Mouse (Mus musculus): Measurements from ENCODE around the gene Dennd1a.
A peak's percentile ranks its signal among the peaks of the same experiment; 100 is the strongest.

Dennd1a gene

GRCm38 (mm10) chr2:37801687-37802086 is 485.5 kb downstream of the Dennd1a start:
- no peak overlapping the region for H3K4me3 ChIP-seq (replicated peaks; ENCODE audit: low read length)
- TF ChIP-seq NANOG (IDR thresholded peaks at IDR 0.05; ENCODE audit: borderline replicate concordance, low read length) (no peak), POU5F1 (IDR thresholded peaks at IDR 0.05; ENCODE audit: borderline replicate concordance, low read length) (no peak), CTCF (conservative IDR thresholded peaks at IDR 0.05; ENCODE audit: low read length) (no peak)

GRCm38 (mm10) chr2:37799137-37799536 is 488.1 kb downstream of the Dennd1a start:
- no peak overlapping the region for H3K4me3 ChIP-seq (replicated peaks; ENCODE audit: low read length)
- TF ChIP-seq POU5F1 (IDR thresholded peaks at IDR 0.05; ENCODE audit: borderline replicate concordance, low read length) (no peak), CTCF (conservative IDR thresholded peaks at IDR 0.05; ENCODE audit: low read length) (no peak), NANOG (IDR thresholded peaks at IDR 0.05; ENCODE audit: borderline replicate concordance, low read length) (no peak)
- H3K27me3 ChIP-seq (ENCODE audit: insufficient read depth, low read length), result peaks cover 67% of the 10 kb centered on the region
- H3K9me3 ChIP-seq (ENCODE audit: low read length), result no peaks in the 10 kb centered on the region
- H3K36me3 ChIP-seq (ENCODE audit: insufficient read depth, low read length), result no peaks in the 10 kb centered on the region
- H3K4me1 ChIP-seq (replicated peaks; ENCODE audit: low read depth, low read length), result peaks cover 39% of the 10 kb centered on the region

More at GRCm38 (mm10) chr2:37801687-37802086, 485.5 kb downstream of the Dennd1a start:
- peaks cover 47% of the 10 kb centered on the region for H3K27me3 ChIP-seq (ENCODE audit: insufficient read depth, low read length)
- no peaks in the 10 kb centered on the region for H3K36me3 ChIP-seq (ENCODE audit: insufficient read depth, low read length)
- H3K4me1 ChIP-seq (replicated peaks; ENCODE audit: low read depth, low read length), result peaks cover 15% of the 10 kb centered on the region
- H3K9me3 ChIP-seq (ENCODE audit: low read length), result no peaks in the 10 kb centered on the region

- no peaks in the 10 kb centered on the region for H3K9me3 ChIP-seq (ENCODE audit: low read length)
- TF ChIP-seq NANOG (IDR thresholded peaks at IDR 0.05; ENCODE audit: borderline replicate concordance, low read length) (no peak), POU5F1 (IDR thresholded peaks at IDR 0.05; ENCODE audit: borderline replicate concordance, low read length) (no peak), CTCF (conservative IDR thresholded peaks at IDR 0.05; ENCODE audit: low read length) (no peak)
- peaks cover 88% of the 10 kb centered on the region for H3K27me3 ChIP-seq (ENCODE audit: insufficient read depth, low read length)
- no peak overlapping the region for H3K4me3 ChIP-seq (replicated peaks; ENCODE audit: low read length)
- H3K36me3 ChIP-seq (ENCODE audit: insufficient read depth, low read length), result no peaks in the 10 kb centered on the region
- H3K4me1 ChIP-seq (replicated peaks; ENCODE audit: low read depth, low read length), result peaks cover 40% of the 10 kb centered on the region
Observed at GRCm38 (mm10) chr2:37797046-37797445, 490.1 kb downstream of the Dennd1a start.

- no peaks in the 10 kb centered on the region for H3K9me3 ChIP-seq (ENCODE audit: low read length)
- peaks cover 44% of the 10 kb centered on the region for H3K4me1 ChIP-seq (replicated peaks; ENCODE audit: low read depth, low read length)
- H3K4me3 ChIP-seq (replicated peaks; ENCODE audit: low read length), result no peak overlapping the region
- peaks cover 93% of the 10 kb centered on the region for H3K27me3 ChIP-seq (ENCODE audit: insufficient read depth, low read length)
- H3K36me3 ChIP-seq (ENCODE audit: insufficient read depth, low read length), result no peaks in the 10 kb centered on the region
- TF ChIP-seq CTCF (conservative IDR thresholded peaks at IDR 0.05; ENCODE audit: low read length) (no peak), NANOG (IDR thresholded peaks at IDR 0.05; ENCODE audit: borderline replicate concordance, low read length) (no peak), POU5F1 (IDR thresholded peaks at IDR 0.05; ENCODE audit: borderline replicate concordance, low read length) (no peak)
Observed at GRCm38 (mm10) chr2:37796021-37796420, 491.2 kb downstream of the Dennd1a start.

GRCm38 (mm10) chr2:37791340-37791739 is 495.9 kb downstream of the Dennd1a start:
- TF ChIP-seq NANOG (IDR thresholded peaks at IDR 0.05; ENCODE audit: borderline replicate concordance, low read length), result no peak
- no peak for TF ChIP-seq POU5F1 (IDR thresholded peaks at IDR 0.05; ENCODE audit: borderline replicate concordance, low read length)
- TF ChIP-seq CTCF (conservative IDR thresholded peaks at IDR 0.05; ENCODE audit: low read length), result no peak
- H3K4me3 ChIP-seq (replicated peaks; ENCODE audit: low read length), result peak overlapping the region; percentile 63

GRCm38 (mm10) chr2:37790738-37791137 is 496.5 kb downstream of the Dennd1a start:
- Histone ChIP-seq H3K4me1 (replicated peaks; ENCODE audit: low read depth, low read length) (peaks cover 50% of the 10 kb centered on the region), H3K9me3 (ENCODE audit: low read length) (no peaks in the 10 kb centered on the region), H3K36me3 (ENCODE audit: insufficient read depth, low read length) (no peaks in the 10 kb centered on the region), H3K27me3 (ENCODE audit: insufficient read depth, low read length) (peaks cover 100% of the 10 kb centered on the region), H3K4me3 (replicated peaks; ENCODE audit: low read length) (peak overlapping the region; percentile 63)
- TF ChIP-seq CTCF (conservative IDR thresholded peaks at IDR 0.05; ENCODE audit: low read length) (no peak), POU5F1 (IDR thresholded peaks at IDR 0.05; ENCODE audit: borderline replicate concordance, low read length) (no peak), NANOG (IDR thresholded peaks at IDR 0.05; ENCODE audit: borderline replicate concordance, low read length) (no peak)

More at GRCm38 (mm10) chr2:37791340-37791739, 495.9 kb downstream of the Dennd1a start:
- Histone ChIP-seq H3K27me3 (ENCODE audit: insufficient read depth, low read length) (peaks cover 100% of the 10 kb centered on the region), H3K9me3 (ENCODE audit: low read length) (no peaks in the 10 kb centered on the region), H3K4me1 (replicated peaks; ENCODE audit: low read depth, low read length) (peaks cover 50% of the 10 kb centered on the region), H3K36me3 (ENCODE audit: insufficient read depth, low read length) (no peaks in the 10 kb centered on the region)

GRCm38 (mm10) chr2:37789995-37790394 is 497.2 kb downstream of the Dennd1a start:
- TF ChIP-seq NANOG (IDR thresholded peaks at IDR 0.05; ENCODE audit: borderline replicate concordance, low read length) (no peak), CTCF (conservative IDR thresholded peaks at IDR 0.05; ENCODE audit: low read length) (no peak), POU5F1 (IDR thresholded peaks at IDR 0.05; ENCODE audit: borderline replicate concordance, low read length) (no peak)
- peaks cover 43% of the 10 kb centered on the region for H3K4me1 ChIP-seq (replicated peaks; ENCODE audit: low read depth, low read length)
- H3K9me3 ChIP-seq (ENCODE audit: low read length), result no peaks in the 10 kb centered on the region
- no peaks in the 10 kb centered on the region for H3K36me3 ChIP-seq (ENCODE audit: insufficient read depth, low read length)
- 0 out of 2 replicates have a peak overlapping the region, but pooled peaks have one; percentile 63 for H3K4me3 ChIP-seq (replicated peaks; ENCODE audit: low read length)
- H3K27me3 ChIP-seq (ENCODE audit: insufficient read depth, low read length), result peaks cover 100% of the 10 kb centered on the region

GRCm38 (mm10) chr2:37789029-37789428 is 498.2 kb downstream of the Dennd1a start:
- Histone ChIP-seq H3K27me3 (ENCODE audit: insufficient read depth, low read length) (peaks cover 99% of the 10 kb centered on the region), H3K4me3 (replicated peaks; ENCODE audit: low read length) (no peak overlapping the region), H3K36me3 (ENCODE audit: insufficient read depth, low read length) (no peaks in the 10 kb centered on the region), H3K4me1 (replicated peaks; ENCODE audit: low read depth, low read length) (peaks cover 36% of the 10 kb centered on the region), H3K9me3 (ENCODE audit: low read length) (no peaks in the 10 kb centered on the region)
- TF ChIP-seq CTCF (conservative IDR thresholded peaks at IDR 0.05; ENCODE audit: low read length), result no peak
- TF ChIP-seq NANOG (IDR thresholded peaks at IDR 0.05; ENCODE audit: borderline replicate concordance, low read length), result no peak
- TF ChIP-seq POU5F1 (IDR thresholded peaks at IDR 0.05; ENCODE audit: borderline replicate concordance, low read length), result no peak
